Mouse (Mus musculus) kidney, embryonic 16.5 days (tissue): ENCODE results near the gene Itgb1bp1. TPM values are rescaled to one million over a fixed set of nuclear protein-coding genes. Genes with fewer than 3 reads are reported as not detected.

Source experiments
- ATAC-seq: fragments of 200-750 bp; cut with Nextera tagmentation; 2 replicates; pipeline ENCODE4 v1.8.0; 2017; ENCODE audit warnings: moderate TSS enrichment; ENCODE audit not compliant: low FRiP score, low TSS enrichment
- H3K27ac ChIP-seq: fragments of 300-500 bp; sonication (generic); 2 replicates; pipeline ENCODE4 v1.5.1; 2014; ENCODE audit warnings: low read length
- H3K27me3 ChIP-seq: fragments of 300-500 bp; sonication (generic); 2 replicates; pipeline ENCODE4 v1.6.1; 2014; ENCODE audit warnings: low read length, control low read depth, mixed read lengths; ENCODE audit not compliant: insufficient read depth
- H3K36me3 ChIP-seq: fragments of 300-500 bp; sonication (generic); 2 replicates; pipeline ENCODE4 v1.6.1; 2014; ENCODE audit warnings: low read length, control low read depth, mixed read lengths; ENCODE audit not compliant: insufficient read depth
- H3K4me1 ChIP-seq: fragments of 300-500 bp; sonication (generic); 2 replicates; pipeline ENCODE4 v1.6.1; 2014; ENCODE audit warnings: low read length, control low read depth, mixed read lengths; ENCODE audit not compliant: insufficient read depth
- H3K4me2 ChIP-seq: fragments of 300-500 bp; sonication (generic); replicated peaks from 2 replicates; pipeline ENCODE4 v1.6.1; 2014; ENCODE audit warnings: low read depth, low read length
- H3K4me3 ChIP-seq: fragments of 300-500 bp; sonication (generic); 2 replicates; pipeline ENCODE4 v1.5.1; 2014; ENCODE audit warnings: mild to moderate bottlenecking, low read length
- H3K9ac ChIP-seq: fragments of 300-500 bp; sonication (generic); replicated peaks from 2 replicates; pipeline ENCODE4 v1.6.1; 2014; ENCODE audit warnings: low read length
- H3K9me3 ChIP-seq: fragments of 300-500 bp; sonication (generic); 2 replicates; pipeline ENCODE4 v1.6.1; 2016; ENCODE audit warnings: low read length, control low read depth
- WGBS: fragments of 180-500 bp; shearing (Covaris S2); extraction: QIAGEN DNeasy Blood & Tissue Kit; methylation state at CpG from one replicate; pipeline ENCODE4 v1.1.7; 2014; 5-methylcytosine and 5-hydroxymethylcytosine counted together
- polyA plus RNA-seq: library from polyadenylated mRNA; unstranded; fragments of >200 nt; fragmentation: Nextera tagmentation; extraction: Ambion mirVana; gene quantifications from 2 replicates; pipeline ENCODE4 v1.2.1, GENCODE M21; 2015

Gene Itgb1bp1
- polyA plus RNA-seq, 1 experiment from 2014 or later, result 46.9 TPM

DNA sequence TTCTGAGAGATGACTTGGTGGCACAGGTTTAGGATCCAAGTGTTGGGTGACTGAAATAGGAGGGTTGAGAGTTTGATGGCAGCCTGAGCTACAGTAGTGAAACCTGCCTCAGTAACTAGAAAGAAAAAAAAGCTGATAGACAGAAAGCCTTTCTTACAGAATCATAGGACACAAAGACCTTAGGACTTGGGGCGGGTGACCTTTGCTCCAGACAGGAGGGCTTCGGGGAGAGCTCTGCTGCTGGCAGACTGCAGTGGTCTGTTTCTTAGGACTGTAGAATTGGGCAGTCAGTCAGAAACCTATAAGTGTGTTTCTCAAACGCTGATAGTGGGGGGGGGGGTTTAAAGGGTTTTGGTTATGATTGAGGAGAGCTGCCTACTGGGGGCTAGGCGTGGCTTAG lies 19.7 kb upstream of the Itgb1bp1 start:
- WGBS, result 90% methylated on average over 4 of the region's 4 CpGs
- no peak overlapping the region for H3K9ac ChIP-seq
- H3K4me2 ChIP-seq, result no peak overlapping the region
- H3K4me1 ChIP-seq, result no peaks in the 10 kb centered on the region
- H3K4me3 ChIP-seq, result no peak overlapping the region
- H3K9me3 ChIP-seq, result no peaks in the 10 kb centered on the region
- H3K36me3 ChIP-seq, result peaks cover 79% of the 10 kb centered on the region
- H3K27ac ChIP-seq, result no peak overlapping the region
- no peak for ATAC-seq
- no peaks in the 10 kb centered on the region for H3K27me3 ChIP-seq

DNA sequence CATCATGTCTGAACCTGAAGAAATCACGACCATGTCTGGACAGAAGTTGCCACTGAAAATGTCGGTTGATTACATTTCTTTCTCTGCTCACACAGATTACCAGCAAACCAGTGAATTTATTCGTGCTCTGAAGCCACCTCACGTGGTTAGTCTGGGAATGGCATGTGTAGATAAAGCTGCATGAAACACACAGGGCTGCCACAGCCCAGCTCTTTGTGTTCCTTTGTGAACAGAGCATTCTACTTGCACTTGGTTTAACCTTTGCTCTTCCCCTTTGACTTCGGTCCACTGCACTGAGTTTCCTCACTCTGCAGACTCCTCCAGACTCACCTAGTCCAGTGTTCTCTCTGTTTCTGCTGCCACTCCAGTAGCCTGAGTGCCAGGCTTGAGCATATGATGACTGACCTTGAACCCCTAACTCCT lies 16.3 kb upstream of the Itgb1bp1 start:
- no peaks in the 10 kb centered on the region for H3K4me1 ChIP-seq
- peak overlapping the region; percentile 79 for H3K27ac ChIP-seq
- peak; percentile 87 for ATAC-seq
- H3K4me3 ChIP-seq, result no peak overlapping the region
- H3K27me3 ChIP-seq, result no peaks in the 10 kb centered on the region
- 81% methylated on average over 5 of the region's 5 CpGs for WGBS
- H3K36me3 ChIP-seq, result peaks cover 68% of the 10 kb centered on the region
- H3K9me3 ChIP-seq, result no peaks in the 10 kb centered on the region
- H3K9ac ChIP-seq, result no peak overlapping the region
- H3K4me2 ChIP-seq, result no peak overlapping the region

DNA sequence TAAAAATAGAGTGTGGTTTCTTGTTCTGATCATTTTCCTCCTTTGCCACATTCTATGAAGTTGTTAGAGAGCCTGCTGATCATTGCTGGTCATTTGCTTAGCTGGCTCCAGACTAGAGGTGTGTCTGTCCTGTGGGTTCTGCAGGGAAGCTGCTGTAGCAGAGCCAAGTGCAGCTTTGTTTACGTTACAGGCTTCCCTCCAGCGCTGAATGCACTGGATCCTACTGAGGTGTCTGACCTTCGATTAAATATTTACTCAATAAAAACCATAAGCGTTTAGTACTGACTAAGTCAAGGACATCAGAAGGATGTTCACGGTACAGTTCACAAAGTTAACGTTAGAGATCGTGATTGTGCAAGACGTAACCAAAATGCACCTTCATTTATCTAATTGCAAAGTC lies 15.8 kb upstream of the Itgb1bp1 start:
- H3K27me3 ChIP-seq, result no peaks in the 10 kb centered on the region
- H3K36me3 ChIP-seq, result peaks cover 69% of the 10 kb centered on the region
- H3K4me3 ChIP-seq, result no peak overlapping the region
- peak overlapping the region; percentile 79 for H3K27ac ChIP-seq
- no peaks in the 10 kb centered on the region for H3K4me1 ChIP-seq
- H3K4me2 ChIP-seq, result no peak overlapping the region
- no peak overlapping the region for H3K9ac ChIP-seq
- WGBS, result 76% methylated on average over 8 of the region's 8 CpGs
- no peaks in the 10 kb centered on the region for H3K9me3 ChIP-seq
- ATAC-seq, result peak; percentile 83

DNA sequence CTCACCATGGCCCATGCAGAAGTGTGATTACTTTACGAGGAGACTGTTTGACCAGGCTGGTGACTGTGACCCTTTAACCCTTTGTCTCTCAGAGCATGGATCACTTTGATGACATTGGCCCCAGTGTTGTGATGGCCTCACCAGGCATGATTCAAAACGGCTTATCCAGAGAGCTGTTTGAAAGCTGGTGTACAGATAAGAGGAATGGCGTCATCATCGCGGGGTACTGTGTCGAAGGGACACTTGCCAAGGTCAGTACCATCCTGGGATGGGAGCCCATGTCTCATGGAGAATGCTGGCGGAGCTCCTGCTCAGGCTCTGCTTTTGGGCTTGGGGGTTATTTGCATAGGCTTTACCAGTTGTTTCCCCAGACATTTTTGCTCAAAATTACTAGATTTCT lies 15.2 kb upstream of the Itgb1bp1 start:
- WGBS, result 90% methylated on average over 7 of the region's 7 CpGs
- Histone ChIP-seq H3K9ac (no peak overlapping the region), H3K27ac (no peak overlapping the region; the same call in 1 of the 2 replicates), H3K4me2 (no peak overlapping the region), H3K9me3 (no peaks in the 10 kb centered on the region), H3K4me1 (no peaks in the 10 kb centered on the region), H3K27me3 (no peaks in the 10 kb centered on the region), H3K36me3 (peaks cover 69% of the 10 kb centered on the region), H3K4me3 (no peak overlapping the region)
- no peak for ATAC-seq

DNA sequence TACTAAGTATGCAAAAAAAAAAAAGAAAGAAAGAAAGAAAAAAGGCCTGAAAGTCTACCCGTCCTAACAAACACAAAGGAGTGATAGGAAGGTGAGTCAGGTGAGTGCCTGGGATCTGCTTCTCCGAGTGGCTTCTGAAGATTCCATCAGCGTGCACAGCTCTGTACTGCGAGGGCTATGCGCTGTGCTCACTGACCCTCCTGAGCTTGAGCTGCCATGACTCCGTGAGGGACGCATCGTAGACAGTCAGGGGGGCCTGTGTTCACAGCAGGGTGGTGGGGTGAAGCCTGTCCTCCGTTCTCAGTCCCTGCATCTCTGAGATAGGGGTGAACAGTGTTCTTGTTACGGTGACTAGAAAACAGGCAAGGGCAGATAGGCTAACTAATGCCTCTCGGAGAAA lies 12.8 kb upstream of the Itgb1bp1 start:
- Histone ChIP-seq H3K4me3 (no peak overlapping the region), H3K27ac (no peak overlapping the region), H3K4me1 (no peaks in the 10 kb centered on the region), H3K4me2 (no peak overlapping the region), H3K9ac (no peak overlapping the region), H3K27me3 (no peaks in the 10 kb centered on the region), H3K9me3 (no peaks in the 10 kb centered on the region), H3K36me3 (peaks cover 67% of the 10 kb centered on the region)
- ATAC-seq, result no peak
- WGBS, result 96% methylated on average over 11 of the region's 11 CpGs

DNA sequence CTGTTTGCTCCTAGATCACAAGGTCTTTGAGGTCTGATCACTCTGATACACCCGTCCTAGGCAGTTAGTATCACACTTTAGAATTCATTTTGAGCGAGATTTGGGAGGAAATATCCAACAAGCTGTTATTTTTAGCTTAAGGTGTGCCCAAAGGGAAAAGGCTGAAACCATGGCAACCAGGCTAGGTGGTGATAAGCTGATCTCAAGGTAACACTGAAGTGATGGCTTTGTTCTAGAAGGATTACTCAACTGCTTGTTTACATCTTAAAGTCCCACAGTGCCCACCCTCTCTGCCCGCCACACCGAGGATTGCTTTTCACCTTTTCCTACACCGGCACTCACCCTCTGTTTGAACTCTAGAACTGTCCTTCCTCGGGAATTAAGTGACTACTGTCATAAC lies 3.6 kb upstream of the Itgb1bp1 start:
- Histone ChIP-seq H3K4me3 (no peak overlapping the region), H3K27me3 (no peaks in the 10 kb centered on the region), H3K36me3 (peaks cover 39% of the 10 kb centered on the region), H3K9me3 (no peaks in the 10 kb centered on the region), H3K27ac (no peak overlapping the region), H3K4me2 (no peak overlapping the region), H3K4me1 (peaks cover 12% of the 10 kb centered on the region), H3K9ac (no peak overlapping the region)
- WGBS, result 85% methylated on average over 6 of the region's 6 CpGs
- ATAC-seq, result no peak

DNA sequence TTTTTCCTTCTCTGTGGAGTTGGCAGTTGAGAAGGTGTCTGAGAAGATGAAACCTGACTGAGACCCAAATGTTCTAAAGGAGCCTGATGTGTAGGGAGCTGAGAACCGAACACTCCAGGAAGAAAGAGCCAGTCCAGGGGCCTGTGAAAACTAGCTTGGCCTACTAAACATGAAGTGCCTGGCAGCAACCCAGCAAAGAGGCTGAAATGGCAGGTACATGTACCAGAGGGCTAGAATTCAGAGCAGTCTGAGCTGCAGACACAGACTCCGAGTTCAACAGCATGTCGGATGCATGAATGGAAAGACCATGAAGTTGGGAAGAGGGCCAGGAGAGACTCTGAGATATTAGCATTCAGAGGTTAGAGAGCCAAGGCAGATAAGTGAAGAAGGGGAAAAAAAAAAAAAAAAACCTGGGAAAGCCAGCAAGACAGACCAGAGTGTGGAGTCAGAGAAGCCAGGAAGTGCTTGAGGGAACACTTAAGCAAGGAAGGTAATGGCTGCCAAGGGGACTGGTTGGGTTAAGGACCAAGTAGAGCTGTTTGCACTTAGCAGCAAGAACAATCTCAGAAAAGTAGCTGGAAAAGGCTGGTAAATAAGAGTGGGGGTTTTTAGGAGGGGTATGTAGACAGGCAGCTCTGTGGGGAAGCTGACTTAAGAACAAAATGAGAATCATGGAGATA lies 2.8 kb upstream of the Itgb1bp1 start:
- no peak overlapping the region for H3K4me2 ChIP-seq
- H3K27ac ChIP-seq, result no peak overlapping the region
- H3K4me3 ChIP-seq, result no peak overlapping the region
- H3K9ac ChIP-seq, result no peak overlapping the region
- no peak for ATAC-seq
- WGBS, result 89% methylated on average over 3 of the region's 3 CpGs
- H3K36me3 ChIP-seq, result peaks cover 31% of the 10 kb centered on the region
- no peaks in the 10 kb centered on the region for H3K9me3 ChIP-seq
- H3K4me1 ChIP-seq, result peaks cover 12% of the 10 kb centered on the region
- H3K27me3 ChIP-seq, result no peaks in the 10 kb centered on the region

DNA sequence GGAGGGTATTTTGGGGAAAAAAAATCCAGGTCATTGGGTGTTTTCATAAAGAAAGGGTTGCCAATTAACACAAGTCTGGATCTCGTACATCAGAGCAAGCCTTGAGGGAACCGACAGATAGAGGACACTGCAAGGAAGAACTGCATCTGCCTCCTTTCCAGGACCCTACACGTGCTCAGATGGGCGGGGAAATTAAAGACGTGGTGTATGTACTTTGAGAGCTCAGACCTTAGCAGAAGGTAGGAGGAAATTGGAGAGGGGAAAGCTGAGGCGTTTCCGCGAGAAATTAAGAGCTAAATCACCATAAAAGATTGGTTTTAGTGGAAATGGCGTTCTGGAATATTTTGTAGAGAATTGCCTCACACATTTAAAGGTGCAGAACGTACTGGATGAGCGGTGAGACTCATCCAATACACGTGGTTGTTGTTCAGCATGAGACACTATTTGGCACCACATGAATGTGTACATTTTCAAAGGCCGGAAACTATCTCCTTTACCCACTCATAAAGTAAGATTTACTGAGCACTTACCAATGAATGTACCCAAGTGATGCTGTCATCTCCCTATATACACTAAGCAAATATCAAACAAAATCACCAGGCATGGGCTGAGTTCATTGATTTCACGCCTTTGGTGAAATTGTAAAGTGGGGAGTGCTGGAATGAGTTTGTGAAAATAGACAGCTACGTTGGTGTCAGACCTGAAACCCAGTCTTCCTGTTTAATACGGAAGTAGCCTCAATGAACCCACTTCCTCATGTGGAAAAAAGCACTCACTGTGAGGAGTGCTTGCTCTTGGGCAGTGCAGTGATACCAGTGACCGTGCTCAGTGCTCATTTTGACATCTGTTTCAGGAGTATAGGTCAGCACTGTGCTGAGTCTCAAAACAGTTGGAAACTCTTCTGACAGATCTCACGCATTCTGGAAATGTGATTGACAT lies 897 bp upstream of the Itgb1bp1 start:
- H3K36me3 ChIP-seq, result peaks cover 12% of the 10 kb centered on the region
- WGBS, result 30% methylated on average over 18 of the region's 18 CpGs
- ATAC-seq, result 0 out of 2 replicates have a peak, but pooled peaks have one; percentile 21

DNA sequence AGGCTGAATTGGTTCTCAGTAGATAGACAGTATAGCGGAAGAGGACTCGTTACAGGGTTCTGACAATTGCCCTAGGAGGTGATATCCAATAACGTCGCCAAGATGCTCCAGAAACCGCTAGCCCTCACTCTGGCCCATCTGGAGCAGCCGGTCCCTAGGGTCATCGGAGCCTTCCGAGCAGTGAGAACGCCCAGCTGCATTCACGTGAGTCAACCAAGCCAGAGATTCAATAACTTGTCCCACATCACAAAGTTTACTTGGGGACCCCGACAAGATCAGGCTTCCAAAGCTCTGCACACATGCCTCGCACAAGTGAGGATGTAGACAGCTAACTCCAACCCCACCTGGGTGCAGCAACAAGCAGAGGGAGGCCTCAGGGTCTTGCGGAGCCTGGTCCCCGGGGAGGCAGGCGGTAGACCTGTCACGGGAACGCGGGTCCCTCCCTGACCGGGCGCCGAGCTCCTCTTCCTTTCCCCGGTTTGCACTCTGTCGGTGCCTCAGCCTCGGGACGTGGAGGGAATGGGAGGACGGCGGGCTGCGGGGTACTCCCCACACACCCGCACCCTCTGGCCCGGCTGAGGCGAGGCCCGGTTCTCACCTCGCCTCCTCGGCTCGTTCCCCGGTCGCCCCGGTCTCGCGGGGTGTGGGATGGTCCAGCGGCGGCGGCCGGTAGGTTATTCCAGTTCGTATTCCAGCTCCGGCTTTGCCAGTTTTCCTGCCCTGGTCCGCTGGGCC lies 409 bp downstream of the Itgb1bp1 start:
- Histone ChIP-seq H3K27me3 (no peaks in the 10 kb centered on the region), H3K36me3 (peaks cover 3% of the 10 kb centered on the region; the same call in 1 of the 2 replicates), H3K4me1 (peaks cover 12% of the 10 kb centered on the region), H3K9ac (peak overlapping the region; percentile 89), H3K4me3 (peak overlapping the region; percentile 76), H3K27ac (peak overlapping the region; percentile 83), H3K4me2 (peak overlapping the region; percentile 85), H3K9me3 (no peaks in the 10 kb centered on the region)
- peak; percentile 88 for ATAC-seq
- under 1% methylated on average over 47 of the region's 47 CpGs for WGBS

More for the DNA sequence above, 897 bp upstream of the Itgb1bp1 start:
- H3K27me3 ChIP-seq, result no peaks in the 10 kb centered on the region
- no peaks in the 10 kb centered on the region for H3K9me3 ChIP-seq
- peak overlapping the region; percentile 88; the same call in 1 of the 2 replicates for H3K27ac ChIP-seq
- H3K4me1 ChIP-seq, result peaks cover 12% of the 10 kb centered on the region
- H3K9ac ChIP-seq, result peak overlapping the region; percentile 85
- peak overlapping the region; percentile 64 for H3K4me2 ChIP-seq
- H3K4me3 ChIP-seq, result peak overlapping the region; percentile 76
